Mouse (Mus musculus): ENCODE measurements around the gene Cyp24a1. TPM values are rescaled to one million over a fixed set of nuclear protein-coding genes. Genes with fewer than 3 reads are reported as not detected.

The Cyp24a1 gene
- polyA plus RNA-seq, 1 experiment from 2014 or later = not detected

DNA sequence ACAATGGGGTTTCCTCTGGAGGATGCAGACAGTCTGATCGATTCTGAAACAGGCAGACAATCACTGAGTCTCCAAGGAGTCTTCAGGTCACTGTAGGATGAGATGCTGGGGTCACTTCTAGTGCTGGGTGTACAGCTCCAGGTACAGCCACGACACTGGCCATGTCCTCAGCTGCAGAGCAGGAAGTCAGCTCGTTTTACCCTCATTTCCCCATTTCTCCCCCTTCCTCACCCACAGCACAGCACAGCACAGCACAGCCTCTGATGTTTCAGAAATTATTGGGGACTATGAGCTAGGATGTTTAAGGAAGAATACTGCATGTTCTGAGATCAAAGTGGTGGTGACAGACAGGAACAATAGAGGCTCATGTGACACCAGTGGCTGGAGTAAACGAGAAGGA lies 7.0 kb upstream of the Cyp24a1 start:
- H3K27me3 ChIP-seq (ENCODE audit: control insufficient read depth, insufficient read depth, low read length) = peaks cover 11% of the 10 kb centered on the region
- 39% methylated on average over 4 of the region's 4 CpGs for whole genome bisulfite sequencing
- ATAC-seq (ENCODE audit: insufficient read depth, low FRiP score) = no peak

DNA sequence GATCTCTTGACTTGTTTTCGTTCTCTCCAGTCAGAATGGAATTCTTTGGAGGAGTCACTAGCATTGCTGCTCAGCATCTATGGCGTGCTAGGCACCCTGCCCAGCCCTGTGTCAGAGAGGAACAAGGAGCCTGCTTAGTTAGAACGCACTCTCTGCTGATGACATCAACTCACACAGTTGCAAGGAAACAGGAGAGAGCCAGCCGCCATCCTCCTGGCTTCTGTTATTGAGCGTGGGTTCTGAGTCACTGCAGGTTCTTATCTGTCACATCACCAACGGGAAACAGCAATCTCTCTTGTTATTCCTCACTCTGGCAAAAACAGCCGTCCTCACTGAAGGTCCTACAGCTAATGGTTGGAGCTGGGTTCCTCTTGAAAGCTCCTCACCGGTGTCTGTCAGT lies 6.4 kb upstream of the Cyp24a1 start:
- H3K27me3 ChIP-seq (ENCODE audit: control insufficient read depth, insufficient read depth, low read length) = peaks cover 18% of the 10 kb centered on the region
- 34% methylated on average over 8 of the region's 8 CpGs for WGBS

More for the DNA sequence above, 7.0 kb upstream of the Cyp24a1 start:
- no peak overlapping the region for H3K9ac ChIP-seq (ENCODE audit: low read length)
- no peak overlapping the region for H3K4me3 ChIP-seq (replicated peaks; ENCODE audit: low read length)
- no peaks in the 10 kb centered on the region for H3K36me3 ChIP-seq (ENCODE audit: control insufficient read depth, insufficient read depth, low read length)
- no peaks in the 10 kb centered on the region for H3K9me3 ChIP-seq (replicated peaks; ENCODE audit: control insufficient read depth, low read length)
- H3K4me2 ChIP-seq (ENCODE audit: low read depth, low read length) = no peak overlapping the region
- no peaks in the 10 kb centered on the region for H3K4me1 ChIP-seq (ENCODE audit: control insufficient read depth, insufficient read depth, low read length)
- no peak overlapping the region for H3K27ac ChIP-seq (ENCODE audit: low read length)

DNA sequence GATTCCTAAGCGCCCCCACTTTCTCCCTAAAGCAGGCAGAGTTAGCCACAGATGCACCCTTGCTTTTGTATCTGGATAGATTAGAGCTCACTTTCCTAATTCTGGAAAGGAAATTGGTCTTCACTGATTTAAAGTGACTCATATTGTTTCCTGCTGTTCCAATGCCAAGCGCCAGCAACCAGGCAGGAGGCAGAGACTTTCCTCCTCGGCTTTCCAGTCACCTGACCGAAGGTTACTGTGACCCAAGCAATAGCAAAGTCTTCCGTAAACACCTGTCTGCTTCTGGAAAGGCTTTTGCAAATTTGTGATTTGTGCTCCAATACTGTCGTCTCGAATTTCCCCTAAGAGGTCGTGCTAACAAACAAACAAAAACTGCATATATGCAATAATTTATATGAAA lies 1.1 kb upstream of the Cyp24a1 start:
- Histone ChIP-seq H3K9ac (ENCODE audit: low read length) (no peak overlapping the region), H3K4me2 (ENCODE audit: low read depth, low read length) (no peak overlapping the region), H3K4me1 (ENCODE audit: control insufficient read depth, insufficient read depth, low read length) (0 out of 2 replicates have a peak, but pooled peaks cover 6% of the 10 kb centered on the region), H3K36me3 (ENCODE audit: control insufficient read depth, insufficient read depth, low read length) (no peaks in the 10 kb centered on the region), H3K9me3 (replicated peaks; ENCODE audit: control insufficient read depth, low read length) (no peaks in the 10 kb centered on the region), H3K27ac (ENCODE audit: low read length) (no peak overlapping the region), H3K27me3 (ENCODE audit: control insufficient read depth, insufficient read depth, low read length) (peaks cover 65% of the 10 kb centered on the region), H3K4me3 (replicated peaks; ENCODE audit: low read length) (no peak overlapping the region)
- 18% methylated on average over 8 of the region's 8 CpGs for WGBS
- ATAC-seq (ENCODE audit: insufficient read depth, low FRiP score) = no peak

More for the DNA sequence above, 6.4 kb upstream of the Cyp24a1 start:
- H3K4me3 ChIP-seq (replicated peaks; ENCODE audit: low read length) = no peak overlapping the region
- H3K27ac ChIP-seq (ENCODE audit: low read length) = no peak overlapping the region
- no peak overlapping the region for H3K4me2 ChIP-seq (ENCODE audit: low read depth, low read length)
- H3K9ac ChIP-seq (ENCODE audit: low read length) = no peak overlapping the region
- no peak for ATAC-seq (ENCODE audit: insufficient read depth, low FRiP score)
- H3K36me3 ChIP-seq (ENCODE audit: control insufficient read depth, insufficient read depth, low read length) = no peaks in the 10 kb centered on the region
- H3K9me3 ChIP-seq (replicated peaks; ENCODE audit: control insufficient read depth, low read length) = no peaks in the 10 kb centered on the region
- no peaks in the 10 kb centered on the region for H3K4me1 ChIP-seq (ENCODE audit: control insufficient read depth, insufficient read depth, low read length)

DNA sequence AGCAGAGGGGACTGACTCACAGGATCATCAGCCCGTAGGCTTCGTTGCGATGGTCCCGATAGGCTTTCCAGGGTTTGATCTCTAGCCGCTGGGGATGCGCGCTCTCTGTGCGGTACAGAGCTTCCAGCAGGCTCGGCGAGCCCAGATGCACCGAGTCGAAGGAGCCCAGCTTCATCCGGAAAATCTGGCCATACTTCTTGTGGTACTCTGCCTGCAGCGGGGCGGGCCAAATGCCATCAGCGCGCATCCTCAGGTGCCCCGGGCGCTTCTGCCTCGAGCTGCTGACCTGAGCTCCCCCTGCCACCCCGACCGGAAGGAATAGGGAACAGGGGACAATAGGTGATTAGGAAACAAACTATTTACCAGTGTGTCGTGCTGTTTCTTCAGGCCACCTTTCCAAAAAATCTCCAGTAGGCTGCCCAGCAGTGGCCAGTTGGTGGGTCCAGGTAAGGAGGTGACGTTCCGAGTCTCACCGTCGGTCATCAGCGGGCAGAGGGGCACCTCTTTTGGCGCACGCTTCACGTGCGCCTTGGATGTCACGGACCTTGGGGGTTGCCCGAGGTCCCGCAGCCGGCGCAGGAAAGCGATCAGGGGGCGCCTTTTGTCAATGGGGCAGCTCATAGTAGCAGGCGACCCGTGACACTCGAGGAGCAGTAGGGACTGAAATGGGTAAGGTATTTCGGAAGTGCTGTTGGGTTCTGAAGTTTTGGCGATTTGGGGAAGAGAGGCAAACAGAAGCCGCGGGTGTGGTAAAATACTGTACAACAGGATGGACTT lies 603 bp downstream of the Cyp24a1 start, which contains the start of gene Pfdn4:
Gene Pfdn4, plus strand, starts transcription at position 275 of the 777 bp plus-strand sequence.
- Histone ChIP-seq H3K27me3 (ENCODE audit: control insufficient read depth, insufficient read depth, low read length) (peaks cover 62% of the 10 kb centered on the region), H3K4me3 (replicated peaks; ENCODE audit: low read length) (peak within 1 kb of the TSS; percentile 9), H3K27ac (ENCODE audit: low read length) (no peak within 1 kb of the TSS), H3K9ac (ENCODE audit: low read length) (no peak within 1 kb of the TSS), H3K9me3 (replicated peaks; ENCODE audit: control insufficient read depth, low read length) (no peaks in the 10 kb centered on the region), H3K4me2 (ENCODE audit: low read depth, low read length) (peak within 1 kb of the TSS; percentile 36), H3K36me3 (ENCODE audit: control insufficient read depth, insufficient read depth, low read length) (no peaks in the 10 kb centered on the region), H3K4me1 (ENCODE audit: control insufficient read depth, insufficient read depth, low read length) (0 out of 2 replicates have a peak, but pooled peaks cover 6% of the 10 kb centered on the region)
- WGBS = 1% methylated on average over 46 of the region's 46 CpGs
- ATAC-seq (ENCODE audit: insufficient read depth, low FRiP score) = no peak

DNA sequence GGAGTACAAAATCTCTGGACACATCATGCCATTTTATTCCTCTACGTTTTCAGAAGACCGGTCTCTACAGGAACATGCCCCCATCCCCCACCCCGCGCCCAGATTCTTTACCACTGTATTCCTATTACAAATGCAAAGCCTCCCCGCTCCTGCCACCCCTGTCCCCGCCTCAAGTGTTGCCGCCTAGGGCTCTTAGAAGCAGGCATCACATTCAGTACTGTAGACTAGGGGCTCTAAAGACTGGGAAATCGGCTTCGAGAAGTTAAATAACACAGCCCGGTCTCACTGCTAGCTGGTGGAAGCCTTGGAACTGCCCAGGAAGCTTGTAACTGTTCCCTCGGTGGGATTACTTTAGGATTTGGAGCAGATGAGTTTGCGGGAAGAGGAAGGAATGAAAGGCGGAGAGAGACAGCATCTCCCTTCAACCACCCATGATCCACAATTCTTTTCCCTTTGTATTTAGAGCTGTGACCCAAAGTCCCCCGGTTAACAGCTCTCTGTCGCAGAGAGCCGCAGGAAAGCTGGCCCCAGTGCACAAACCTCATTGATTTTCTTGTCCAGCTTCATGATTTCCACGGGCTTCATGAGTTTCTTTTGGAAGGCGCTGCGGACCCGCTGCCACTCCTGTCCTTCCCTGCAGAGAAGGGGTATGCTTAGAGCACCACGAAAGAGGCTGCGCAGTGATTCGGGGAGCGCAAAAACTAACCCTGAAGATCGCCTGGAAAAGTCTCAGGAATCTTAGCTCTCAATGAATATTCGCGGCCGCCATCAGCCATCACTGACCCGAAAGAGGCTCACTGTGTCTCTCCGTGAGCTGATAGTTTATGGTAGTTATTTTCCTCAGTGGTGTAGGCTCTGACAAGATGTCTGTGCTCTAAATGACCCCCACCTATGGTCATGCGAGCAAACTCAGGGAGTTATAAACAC lies 1.9 kb downstream of the Cyp24a1 start:
- Histone ChIP-seq H3K4me2 (ENCODE audit: low read depth, low read length) (no peak overlapping the region), H3K9ac (ENCODE audit: low read length) (no peak overlapping the region), H3K4me1 (ENCODE audit: control insufficient read depth, insufficient read depth, low read length) (0 out of 2 replicates have a peak, but pooled peaks cover 6% of the 10 kb centered on the region), H3K36me3 (ENCODE audit: control insufficient read depth, insufficient read depth, low read length) (no peaks in the 10 kb centered on the region), H3K9me3 (replicated peaks; ENCODE audit: control insufficient read depth, low read length) (no peaks in the 10 kb centered on the region), H3K27ac (ENCODE audit: low read length) (no peak overlapping the region), H3K4me3 (replicated peaks; ENCODE audit: low read length) (no peak overlapping the region), H3K27me3 (ENCODE audit: control insufficient read depth, insufficient read depth, low read length) (peaks cover 66% of the 10 kb centered on the region)
- ATAC-seq (ENCODE audit: insufficient read depth, low FRiP score) = no peak
- WGBS = 6% methylated on average over 31 of the region's 31 CpGs

DNA sequence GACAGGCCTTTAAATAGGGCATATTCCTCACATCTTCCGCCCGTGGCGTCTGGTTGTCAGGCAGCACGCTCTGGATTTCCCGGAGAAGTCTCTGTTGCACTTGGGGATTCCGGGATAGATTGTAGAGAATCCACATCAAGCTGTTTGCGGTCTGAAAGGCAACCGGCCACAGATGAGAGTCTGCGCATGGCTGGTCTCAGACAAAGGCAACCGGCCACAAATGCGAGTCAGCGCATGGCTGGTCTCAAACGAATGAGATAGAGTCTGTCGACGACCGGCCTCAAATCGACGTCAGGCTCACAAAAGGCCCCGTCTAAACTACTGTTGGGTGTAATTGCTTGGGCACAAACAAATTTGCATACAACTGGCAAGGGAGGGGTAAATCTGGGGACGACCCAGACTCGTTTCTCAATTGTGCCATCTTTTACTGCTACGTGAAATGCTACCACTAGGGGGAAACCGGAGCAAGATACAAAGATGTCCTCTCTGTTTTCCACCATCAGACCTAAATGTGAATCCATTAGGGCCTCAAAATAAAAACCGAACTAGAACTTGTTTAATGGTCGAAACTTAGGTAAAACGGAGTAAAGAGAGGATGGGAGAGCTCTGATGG lies 8.9 kb downstream of the Cyp24a1 start:
- H3K4me2 ChIP-seq (ENCODE audit: low read depth, low read length) = no peak overlapping the region
- no peak for ATAC-seq (ENCODE audit: insufficient read depth, low FRiP score)
- 62% methylated on average over 26 of the region's 26 CpGs for WGBS

DNA sequence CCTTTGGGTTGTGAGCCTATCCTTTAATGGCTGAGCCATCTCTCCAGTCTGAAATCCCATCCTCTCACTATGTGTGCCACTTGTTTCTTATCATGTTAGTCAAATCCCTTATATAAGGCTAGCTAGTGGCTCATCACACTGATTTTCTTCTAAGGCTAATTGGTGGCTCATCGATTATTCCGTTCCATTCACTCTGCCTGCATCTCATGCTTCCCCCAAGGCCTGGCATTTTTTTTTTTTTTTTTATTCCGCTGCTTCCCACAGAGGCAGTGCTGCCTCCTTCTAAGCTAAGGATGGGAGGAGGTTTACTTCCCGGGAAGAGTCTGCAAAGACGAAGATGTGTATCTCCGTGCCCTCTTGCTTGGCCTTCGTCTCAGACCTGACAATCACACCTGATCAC lies 9.7 kb downstream of the Cyp24a1 start:
- H3K9ac ChIP-seq (ENCODE audit: low read length) = no peak overlapping the region
- no peak for ATAC-seq (ENCODE audit: insufficient read depth, low FRiP score)
- no peaks in the 10 kb centered on the region for H3K4me1 ChIP-seq (ENCODE audit: control insufficient read depth, insufficient read depth, low read length)
- H3K36me3 ChIP-seq (ENCODE audit: control insufficient read depth, insufficient read depth, low read length) = no peaks in the 10 kb centered on the region
- 73% methylated on average over 7 of the region's 7 CpGs for WGBS
- no peak overlapping the region for H3K4me2 ChIP-seq (ENCODE audit: low read depth, low read length)
- H3K27me3 ChIP-seq (ENCODE audit: control insufficient read depth, insufficient read depth, low read length) = peaks cover 23% of the 10 kb centered on the region
- no peak overlapping the region for H3K27ac ChIP-seq (ENCODE audit: low read length)
- no peak overlapping the region for H3K4me3 ChIP-seq (replicated peaks; ENCODE audit: low read length)
- H3K9me3 ChIP-seq (replicated peaks; ENCODE audit: control insufficient read depth, low read length) = no peaks in the 10 kb centered on the region

More for the DNA sequence above, 8.9 kb downstream of the Cyp24a1 start:
- no peaks in the 10 kb centered on the region for H3K9me3 ChIP-seq (replicated peaks; ENCODE audit: control insufficient read depth, low read length)
- no peaks in the 10 kb centered on the region for H3K4me1 ChIP-seq (ENCODE audit: control insufficient read depth, insufficient read depth, low read length)
- no peak overlapping the region for H3K9ac ChIP-seq (ENCODE audit: low read length)
- H3K27me3 ChIP-seq (ENCODE audit: control insufficient read depth, insufficient read depth, low read length) = peaks cover 23% of the 10 kb centered on the region
- H3K36me3 ChIP-seq (ENCODE audit: control insufficient read depth, insufficient read depth, low read length) = no peaks in the 10 kb centered on the region
- no peak overlapping the region for H3K27ac ChIP-seq (ENCODE audit: low read length)
- no peak overlapping the region for H3K4me3 ChIP-seq (replicated peaks; ENCODE audit: low read length)

DNA sequence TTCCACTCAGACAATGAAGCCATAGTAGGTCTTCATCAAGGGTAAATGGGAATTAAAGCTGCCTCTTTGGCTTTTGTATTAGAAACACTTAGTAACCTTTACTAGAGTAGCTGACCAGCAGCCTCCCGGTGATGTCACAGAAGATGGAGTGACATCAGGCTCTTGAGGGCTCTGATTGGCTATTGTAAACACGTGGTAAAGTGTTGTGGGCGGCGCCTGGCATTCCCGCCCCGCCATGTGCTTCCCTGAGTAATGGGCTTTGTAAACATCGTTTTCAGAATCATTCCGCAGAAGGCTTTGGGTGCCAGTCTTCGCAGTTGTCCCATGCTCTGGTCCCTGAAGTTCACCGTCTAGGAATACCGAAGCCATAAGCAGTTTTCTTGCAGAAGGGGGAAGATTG lies 13.0 kb downstream of the Cyp24a1 start:
- H3K4me3 ChIP-seq (replicated peaks; ENCODE audit: low read length) = no peak overlapping the region
- ATAC-seq (ENCODE audit: insufficient read depth, low FRiP score) = no peak
- 59% methylated on average over 11 of the region's 11 CpGs for WGBS

More for the DNA sequence above, 13.0 kb downstream of the Cyp24a1 start:
- Histone ChIP-seq H3K9ac (ENCODE audit: low read length) (no peak overlapping the region), H3K9me3 (replicated peaks; ENCODE audit: control insufficient read depth, low read length) (no peaks in the 10 kb centered on the region), H3K27ac (ENCODE audit: low read length) (no peak overlapping the region), H3K36me3 (ENCODE audit: control insufficient read depth, insufficient read depth, low read length) (no peaks in the 10 kb centered on the region), H3K4me1 (ENCODE audit: control insufficient read depth, insufficient read depth, low read length) (no peaks in the 10 kb centered on the region), H3K4me2 (ENCODE audit: low read depth, low read length) (no peak overlapping the region), H3K27me3 (ENCODE audit: control insufficient read depth, insufficient read depth, low read length) (peaks cover 13% of the 10 kb centered on the region)

All from stomach, embryonic 16.5 days (tissue).